Mouse (Mus musculus): ENCODE measurements around the gene Smtnl1. TPM values are rescaled to one million over a fixed set of nuclear protein-coding genes. Genes with fewer than 3 reads are reported as not detected.

Smtnl1 gene
- polyA plus RNA-seq, 1 experiment from 2014 or later = 0.25 TPM

GRCm38 (mm10) chr2:84837817-84838592 lies 15.6 kb upstream of the Smtnl1 start:
- Histone ChIP-seq H3K4me2 (peak overlapping the region; percentile 86; the same call in 1 of the 2 replicates), H3K9ac (no peak overlapping the region), H3K4me3 (no peak overlapping the region), H3K4me1 (replicated peaks) (peaks cover 29% of the 10 kb centered on the region), H3K27me3 (peaks cover 5% of the 10 kb centered on the region; the same call in 1 of the 2 replicates), H3K9me3 (replicated peaks) (no peaks in the 10 kb centered on the region), H3K27ac (no peak overlapping the region), H3K36me3 (no peaks in the 10 kb centered on the region)
- whole genome bisulfite sequencing = 41% methylated on average over 9 of the region's 9 CpGs
- ATAC-seq (replicated peaks; ENCODE audit: insufficient number of reproducible peaks, insufficient read depth, low FRiP score, low read depth) = no peak

- H3K9ac ChIP-seq = no peak overlapping the region
- H3K4me1 ChIP-seq (replicated peaks) = peaks cover 30% of the 10 kb centered on the region
- H3K27ac ChIP-seq = no peak overlapping the region
- H3K4me2 ChIP-seq = no peak overlapping the region
- no peak overlapping the region for H3K4me3 ChIP-seq
- ATAC-seq (replicated peaks; ENCODE audit: insufficient number of reproducible peaks, insufficient read depth, low FRiP score, low read depth) = no peak
- WGBS = 57% methylated on average over 8 of the region's 8 CpGs
- no peaks in the 10 kb centered on the region for H3K36me3 ChIP-seq
- H3K9me3 ChIP-seq (replicated peaks) = no peaks in the 10 kb centered on the region
- H3K27me3 ChIP-seq = peaks cover 5% of the 10 kb centered on the region; the same call in 1 of the 2 replicates
Measured at GRCm38 (mm10) chr2:84837107-84837506, 14.7 kb upstream of the Smtnl1 start.

GRCm38 (mm10) chr2:84831666-84832391 lies 9.4 kb upstream of the Smtnl1 start:
- Histone ChIP-seq H3K4me2 (no peak overlapping the region), H3K4me1 (replicated peaks) (peaks cover 20% of the 10 kb centered on the region), H3K27ac (peak overlapping the region; percentile 65), H3K27me3 (peaks cover 5% of the 10 kb centered on the region; the same call in 1 of the 2 replicates), H3K4me3 (no peak overlapping the region), H3K9ac (no peak overlapping the region), H3K9me3 (replicated peaks) (no peaks in the 10 kb centered on the region), H3K36me3 (peaks cover 16% of the 10 kb centered on the region)
- peak; percentile 65 for ATAC-seq (replicated peaks; ENCODE audit: insufficient number of reproducible peaks, insufficient read depth, low FRiP score, low read depth)
- WGBS = 26% methylated on average over 10 of the region's 10 CpGs

DNA sequence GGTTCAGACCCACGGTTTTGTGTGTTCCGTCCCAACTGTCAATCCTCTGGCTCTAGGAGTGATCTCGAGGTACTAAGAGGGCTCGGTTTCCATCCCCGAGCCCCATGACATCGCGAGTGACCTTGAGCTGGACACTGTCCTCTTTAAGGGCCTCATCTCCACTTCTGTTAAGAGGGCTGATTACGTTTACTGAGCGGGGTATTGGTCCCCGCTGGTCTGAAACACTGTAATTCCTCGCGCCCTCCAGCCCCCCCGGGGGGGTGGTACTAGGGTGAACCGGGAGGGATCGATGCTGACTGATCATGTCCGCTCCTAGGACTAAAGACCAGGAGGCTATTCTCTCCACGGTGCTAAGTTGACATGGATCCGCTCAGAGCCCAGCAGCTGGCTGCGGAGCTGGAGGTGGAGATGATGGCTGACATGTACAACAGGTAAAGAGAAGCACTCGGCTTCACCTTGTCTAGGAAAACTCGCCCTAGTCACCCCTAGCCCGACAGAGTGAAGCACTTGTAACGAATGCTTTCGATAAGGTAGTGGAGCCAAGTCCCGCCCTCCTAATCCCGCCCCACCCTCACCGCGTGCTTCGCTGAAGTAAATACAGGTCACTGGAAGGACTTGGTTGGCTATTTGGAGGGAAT lies 5.0 kb upstream of the Smtnl1 start:
- ATAC-seq (replicated peaks; ENCODE audit: insufficient number of reproducible peaks, insufficient read depth, low FRiP score, low read depth) = peak; percentile 19; the same call in 1 of the 2 replicates
- peak overlapping the region; percentile 77 for H3K27ac ChIP-seq
- H3K4me1 ChIP-seq (replicated peaks) = peaks cover 28% of the 10 kb centered on the region
- under 1% methylated on average over 29 of the region's 29 CpGs for WGBS
- H3K9me3 ChIP-seq (replicated peaks) = no peaks in the 10 kb centered on the region
- H3K9ac ChIP-seq = peak overlapping the region; percentile 74
- H3K27me3 ChIP-seq = no peaks in the 10 kb centered on the region
- H3K36me3 ChIP-seq = peaks cover 16% of the 10 kb centered on the region
- H3K4me3 ChIP-seq = peak overlapping the region; percentile 84
- peak overlapping the region; percentile 93 for H3K4me2 ChIP-seq

DNA sequence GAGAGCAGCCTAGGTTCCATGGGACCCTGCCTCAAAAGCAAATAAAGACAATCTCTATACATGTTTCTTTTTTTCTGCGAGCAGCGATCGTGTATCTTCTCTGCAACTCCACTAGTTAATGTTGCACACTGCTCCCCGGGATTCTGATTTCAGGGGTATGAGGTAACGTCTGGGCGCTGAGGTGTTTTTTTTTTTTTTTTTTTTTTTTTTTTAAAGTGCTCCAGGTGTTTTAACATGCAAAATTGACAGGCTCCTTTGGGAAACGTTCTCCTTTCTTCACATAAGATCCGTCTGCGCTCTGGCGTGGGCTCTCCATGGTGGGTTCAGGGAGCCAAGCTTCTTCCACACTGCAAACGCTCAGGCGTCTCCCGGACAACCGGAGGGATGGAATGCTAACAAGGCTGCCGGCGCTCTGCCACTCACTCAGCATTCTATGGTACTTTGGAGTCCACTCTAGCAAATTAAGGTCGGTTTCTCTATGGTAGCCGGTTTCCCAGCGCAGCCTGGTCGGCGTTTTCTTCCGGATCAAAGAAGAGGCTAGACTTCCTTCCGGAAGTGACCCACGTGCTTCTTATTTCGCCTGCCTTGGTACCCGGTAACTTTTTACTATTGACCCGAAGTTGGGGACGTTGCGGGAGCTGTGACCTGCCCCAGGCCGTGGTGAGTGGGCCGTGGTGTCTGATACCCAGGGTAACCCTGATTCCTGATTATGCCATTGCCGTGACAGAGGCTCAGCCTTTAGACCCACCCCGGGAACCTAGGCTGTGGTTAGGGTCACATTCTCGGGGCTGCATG lies 4.2 kb upstream of the Smtnl1 start, which contains the start of gene Timm10:
Timm10 (plus strand) TSS at position 510 of the 795 bp plus-strand sequence.
- no peaks in the 10 kb centered on the region for H3K27me3 ChIP-seq
- H3K9me3 ChIP-seq (replicated peaks) = no peaks in the 10 kb centered on the region
- peak within 1 kb of the TSS; percentile 77 for H3K27ac ChIP-seq
- peak within 1 kb of the TSS; percentile 74 for H3K9ac ChIP-seq
- under 1% methylated on average over 34 of the region's 34 CpGs for WGBS
- peaks cover 21% of the 10 kb centered on the region for H3K4me1 ChIP-seq (replicated peaks)
- peak within 1 kb of the TSS; percentile 84 for H3K4me3 ChIP-seq
- H3K36me3 ChIP-seq = peaks cover 16% of the 10 kb centered on the region
- peak within 1 kb of the TSS; percentile 93 for H3K4me2 ChIP-seq
- ATAC-seq (replicated peaks; ENCODE audit: insufficient number of reproducible peaks, insufficient read depth, low FRiP score, low read depth) = peak; percentile 81

GRCm38 (mm10) chr2:84823237-84823636 lies 785 bp upstream of the Smtnl1 start:
- Histone ChIP-seq H3K9me3 (replicated peaks) (no peaks in the 10 kb centered on the region), H3K36me3 (no peaks in the 10 kb centered on the region), H3K27ac (no peak overlapping the region), H3K4me2 (no peak overlapping the region), H3K4me3 (no peak overlapping the region), H3K9ac (no peak overlapping the region), H3K4me1 (replicated peaks) (peaks cover 25% of the 10 kb centered on the region), H3K27me3 (peaks cover 3% of the 10 kb centered on the region; the same call in 1 of the 2 replicates)
- 24% methylated on average over 2 of the region's 2 CpGs for WGBS
- no peak for ATAC-seq (replicated peaks; ENCODE audit: insufficient number of reproducible peaks, insufficient read depth, low FRiP score, low read depth)

- Histone ChIP-seq H3K27me3 (peaks cover 3% of the 10 kb centered on the region; the same call in 1 of the 2 replicates), H3K4me2 (no peak overlapping the region), H3K36me3 (no peaks in the 10 kb centered on the region), H3K27ac (peak overlapping the region; percentile 81), H3K4me3 (no peak overlapping the region), H3K4me1 (replicated peaks) (peaks cover 14% of the 10 kb centered on the region), H3K9ac (no peak overlapping the region), H3K9me3 (replicated peaks) (no peaks in the 10 kb centered on the region)
- peak; percentile 62 for ATAC-seq (replicated peaks; ENCODE audit: insufficient number of reproducible peaks, insufficient read depth, low FRiP score, low read depth)
- 24% methylated on average over 3 of the region's 3 CpGs for WGBS
Measured at GRCm38 (mm10) chr2:84819861-84820260, 2.6 kb downstream of the Smtnl1 start.

DNA sequence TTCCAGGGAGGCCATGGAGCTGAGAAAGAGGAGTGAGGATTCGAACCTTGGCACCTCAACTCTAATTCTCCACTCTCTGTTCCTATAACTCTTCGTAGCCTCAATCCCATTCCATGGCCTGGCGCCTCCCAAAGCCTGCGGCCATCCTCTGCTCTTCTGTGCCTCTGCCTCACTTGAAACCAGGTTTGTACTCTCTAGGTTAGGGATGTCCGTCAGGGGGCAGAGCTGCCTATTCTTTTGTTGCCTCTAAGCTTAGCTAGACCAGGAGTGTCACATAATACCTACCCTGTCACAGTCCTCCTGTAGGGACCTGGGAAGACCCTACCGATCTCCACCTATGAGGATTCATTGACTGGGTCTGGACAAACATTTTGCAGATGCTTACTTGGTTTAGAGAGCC lies 9.8 kb downstream of the Smtnl1 start:
- 0 out of 2 replicates have a peak, but pooled peaks cover 6% of the 10 kb centered on the region for H3K36me3 ChIP-seq

GRCm38 (mm10) chr2:84811880-84812279 lies 10.6 kb downstream of the Smtnl1 start:
- Histone ChIP-seq H3K9ac (no peak overlapping the region), H3K9me3 (replicated peaks) (no peaks in the 10 kb centered on the region), H3K4me3 (no peak overlapping the region), H3K36me3 (0 out of 2 replicates have a peak, but pooled peaks cover 6% of the 10 kb centered on the region), H3K27me3 (no peaks in the 10 kb centered on the region), H3K27ac (peak overlapping the region; percentile 81), H3K4me1 (replicated peaks) (peaks cover 22% of the 10 kb centered on the region), H3K4me2 (peak overlapping the region; percentile 19)
- WGBS = 12% methylated on average over 7 of the region's 7 CpGs
- peak; percentile 54 for ATAC-seq (replicated peaks; ENCODE audit: insufficient number of reproducible peaks, insufficient read depth, low FRiP score, low read depth)

More for the DNA sequence above, 9.8 kb downstream of the Smtnl1 start:
- Histone ChIP-seq H3K4me3 (no peak overlapping the region), H3K27me3 (no peaks in the 10 kb centered on the region), H3K4me2 (no peak overlapping the region), H3K27ac (peak overlapping the region; percentile 81), H3K4me1 (replicated peaks) (peaks cover 22% of the 10 kb centered on the region), H3K9ac (no peak overlapping the region), H3K9me3 (replicated peaks) (no peaks in the 10 kb centered on the region)
- WGBS = 83% methylated on average over 6 of the region's 6 CpGs
- no peak for ATAC-seq (replicated peaks; ENCODE audit: insufficient number of reproducible peaks, insufficient read depth, low FRiP score, low read depth)

- peak overlapping the region; percentile 81 for H3K27ac ChIP-seq
- H3K4me2 ChIP-seq = peak overlapping the region; percentile 63
- no peaks in the 10 kb centered on the region for H3K9me3 ChIP-seq (replicated peaks)
- H3K4me3 ChIP-seq = peak overlapping the region; percentile 36
- H3K9ac ChIP-seq = peak overlapping the region; percentile 35; the same call in 1 of the 2 replicates
- peak; percentile 58 for ATAC-seq (replicated peaks; ENCODE audit: insufficient number of reproducible peaks, insufficient read depth, low FRiP score, low read depth)
- no peaks in the 10 kb centered on the region for H3K27me3 ChIP-seq
- peaks cover 22% of the 10 kb centered on the region for H3K4me1 ChIP-seq (replicated peaks)
- WGBS = 20% methylated on average over 26 of the region's 26 CpGs
- 0 out of 2 replicates have a peak, but pooled peaks cover 6% of the 10 kb centered on the region for H3K36me3 ChIP-seq
Measured at GRCm38 (mm10) chr2:84810886-84811577, 11.4 kb downstream of the Smtnl1 start.

All from heart, embryonic 15.5 days (tissue).